Mouse (Mus musculus) bone marrow, adult 2 months (tissue): ENCODE measurements around the gene Capza3. TPM values are rescaled to one million over a fixed set of nuclear protein-coding genes. Genes with fewer than 3 reads are reported as not detected.

Source experiments
- H3K27ac ChIP-seq: fragments of 200-500 bp; 2 replicates; pipeline ENCODE4 v1.5.1; 2012; ENCODE audit warnings: low read depth, mild to moderate bottlenecking, control low read depth, inconsistent platforms, low read length; ENCODE audit not compliant: control insufficient read depth, poor library complexity, insufficient read depth
- H3K4me1 ChIP-seq: fragments of 200-500 bp; 2 replicates; pipeline ENCODE4 v1.6.1; 2011; ENCODE audit warnings: low read length; ENCODE audit not compliant: control insufficient read depth, insufficient read depth
- H3K4me3 ChIP-seq: fragments of 200-500 bp; replicated peaks from 2 replicates; pipeline ENCODE3; 2011; ENCODE audit warnings: mild to moderate bottlenecking, low read depth, low read length, control low read depth; ENCODE audit not compliant: control insufficient read depth
- CTCF ChIP-seq: fragments of 200-500 bp; IDR thresholded peaks from 2 replicates; pipeline ENCODE4 v1.5.1; 2011; ENCODE audit warnings: low read length, control low read depth; ENCODE audit not compliant: control insufficient read depth, insufficient read depth
- POLR2A ChIP-seq: fragments of 200-500 bp; IDR thresholded peaks from 2 replicates; pipeline ENCODE4 v1.6.1; 2011; ENCODE audit warnings: low read depth, mild to moderate bottlenecking, control low read depth, low read length, borderline replicate concordance; ENCODE audit not compliant: control insufficient read depth
- WGBS: fragments of 180-500 bp; shearing (Covaris S2); methylation state at CpG from one replicate; pipeline ENCODE4 v1.1.7; 2018; 5-methylcytosine and 5-hydroxymethylcytosine counted together
- polyA plus RNA-seq: library from polyadenylated mRNA; stranded (reverse); fragments of >200 nt; gene quantifications from 2 replicates; pipeline ENCODE4 v1.2.4, GENCODE M21; 2011; ENCODE audit warnings: low replicate concordance; ENCODE audit not compliant: missing spikeins, insufficient read depth, insufficient read length

Gene Capza3
- polyA plus RNA-seq, 1 experiment: not detected

- H3K27ac ChIP-seq: no peak overlapping the region
- 72% methylated on average over 5 of the region's 5 CpGs for WGBS
- TF ChIP-seq CTCF (no peak), POLR2A (no peak)
- H3K4me3 ChIP-seq: no peak overlapping the region
- H3K4me1 ChIP-seq: no peaks in the 10 kb centered on the region
Observed at GRCm38 (mm10) chr6:140089855-140090254, 48.8 kb downstream of the Capza3 start.

Other genes starting within 250 kb of the Capza3 start
- gene Plcz1, start 205 bp downstream of the Capza3 start, polyA plus RNA-seq: not detected in 2 replicates